Mouse (Mus musculus) megakaryocyte, adult 5-6 weeks (primary cell): ENCODE results near the gene Cdk11b. TPM values are rescaled to one million over a fixed set of nuclear protein-coding genes. Genes with fewer than 3 reads are reported as not detected.

Source experiments
- ATAC-seq: 2 replicates; pipeline ENCODE4 v1.8.0; 2016; ENCODE audit warnings: mild to moderate bottlenecking, inconsistent platforms; ENCODE audit not compliant: poor library complexity, severe bottlenecking
- total RNA-seq, 2 experiments: library from RNA; stranded (forward) in 1 of 2; stranded (reverse) in 1 of 2; fragments of 153-499, 151-499 nt in 1 of 2; fragments of 221-1000, 200-1000 nt in 1 of 2; gene quantifications; 2 replicates each; pipeline versions ENCODE4 v1.2.3 to v1.2.4; 2015 to 2017

Cdk11b gene
- 43.2 and 57.8 TPM in 2 replicates for total RNA-seq (2015)
- 48.1 and 81.5 TPM in 2 replicates for total RNA-seq (2017)

DNA sequence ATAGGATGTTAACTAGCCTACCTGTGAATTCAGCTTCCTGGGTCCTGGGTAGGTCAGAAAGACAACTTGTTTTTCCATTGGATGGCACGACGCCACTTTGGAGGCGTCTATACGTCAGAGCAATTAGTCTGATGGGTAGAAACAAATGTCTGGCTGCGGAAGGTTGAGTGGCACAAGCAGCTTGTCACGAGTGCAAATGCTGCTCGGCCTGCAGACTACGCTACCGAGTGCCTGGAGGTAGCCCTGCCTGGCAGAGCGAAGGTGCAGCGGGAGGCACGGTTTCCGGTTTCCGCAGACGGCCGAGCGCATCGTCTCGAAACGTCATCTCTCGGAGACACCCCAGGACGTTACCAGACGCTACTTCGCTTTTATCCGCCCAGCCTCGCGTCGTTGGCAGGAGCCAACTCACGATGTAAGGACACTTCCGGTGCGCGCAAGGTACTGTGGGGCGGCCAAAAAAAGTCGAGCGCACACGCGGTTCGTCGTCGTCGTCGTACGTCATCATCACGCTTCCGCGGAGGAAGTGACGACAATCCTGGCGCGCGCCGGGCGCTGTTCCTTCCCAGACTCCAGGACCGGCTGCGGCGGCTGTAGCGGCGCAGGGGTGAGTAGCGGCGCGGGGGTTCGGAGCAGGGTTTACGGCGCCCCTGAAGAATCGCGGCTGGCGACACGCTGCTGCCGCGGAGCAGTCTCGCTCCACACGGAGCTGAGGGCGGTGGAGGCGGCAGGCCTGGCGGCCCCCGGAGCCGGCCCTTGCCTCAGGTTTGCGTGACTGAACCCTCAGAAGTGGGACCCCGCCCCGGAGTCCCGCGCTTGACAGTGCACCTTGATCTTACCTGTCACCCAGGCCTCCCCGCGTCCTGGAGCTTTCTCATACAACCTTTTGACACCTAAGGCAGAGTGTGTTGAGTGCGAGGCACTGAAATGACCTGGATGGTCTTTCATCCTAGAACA lies at the start of gene Cdk11b:
Gene Cdk11b, plus strand, starts transcription at position 517 of the 954 bp plus-strand sequence.
- ATAC-seq: peak; percentile 97

GRCm38 (mm10) chr4:155574931-155575330 lies 49.7 kb upstream of the Cdk11b start:
- ATAC-seq: peak; percentile 57

DNA sequence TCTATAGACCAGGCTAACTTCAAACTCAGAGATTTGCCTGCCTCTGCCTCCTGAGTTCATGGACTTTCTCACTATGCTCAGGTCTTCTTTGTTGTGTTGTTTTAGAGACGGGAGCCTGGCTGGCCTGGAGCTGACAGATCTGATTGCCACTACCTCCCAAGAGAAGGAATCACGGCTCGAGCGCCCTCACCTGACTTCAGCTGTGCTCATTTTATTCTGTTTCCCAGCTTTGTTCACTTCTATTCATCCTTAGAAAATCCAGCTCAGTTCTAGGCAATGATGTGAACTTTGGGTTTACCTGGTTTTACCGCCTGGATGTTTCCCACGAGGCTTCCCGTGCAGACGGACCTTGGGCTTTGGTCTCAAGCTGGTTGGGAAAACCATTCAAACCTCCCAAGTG lies 49.1 kb upstream of the Cdk11b start:
- no peak for ATAC-seq

DNA sequence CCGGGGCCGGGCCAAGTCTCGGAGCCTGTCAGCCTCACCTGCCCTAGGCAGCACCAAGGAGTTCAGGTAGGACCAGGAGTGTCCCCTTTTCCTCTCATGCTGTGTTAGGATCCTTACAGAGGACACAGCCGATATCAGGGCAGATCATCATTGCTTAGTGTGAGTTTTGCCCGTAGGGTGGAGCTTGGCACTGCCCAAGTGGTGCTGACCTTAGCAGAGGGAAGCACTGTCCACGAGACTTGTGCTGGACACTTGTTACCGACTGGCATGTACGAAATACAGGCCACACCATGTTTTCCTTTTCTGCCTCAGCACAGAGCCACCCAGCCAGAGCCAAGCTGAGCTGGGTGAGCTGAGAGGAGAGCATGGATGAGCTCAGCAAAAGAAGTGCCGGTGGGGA lies 47.5 kb upstream of the Cdk11b start:
- no peak for ATAC-seq

DNA sequence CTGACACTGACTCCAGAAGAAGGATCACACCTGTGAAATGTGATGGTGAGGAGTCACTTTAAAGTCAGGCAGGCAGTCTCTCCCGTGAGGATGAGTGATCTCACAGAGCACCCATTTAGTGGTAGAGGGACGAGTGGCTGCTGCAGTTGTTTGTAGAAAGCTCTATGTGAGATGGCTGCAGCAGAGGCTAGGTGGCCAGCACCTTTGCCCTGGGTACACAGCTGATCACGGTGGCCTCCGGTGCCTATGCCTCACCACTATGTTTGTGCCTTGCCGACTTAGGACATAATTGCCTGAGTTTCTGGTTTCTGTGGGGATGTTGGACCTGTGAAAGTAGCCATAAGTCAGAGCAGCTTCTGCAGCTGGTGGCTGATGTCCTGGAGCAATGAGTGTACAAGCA lies 46.9 kb upstream of the Cdk11b start:
- no peak for ATAC-seq

DNA sequence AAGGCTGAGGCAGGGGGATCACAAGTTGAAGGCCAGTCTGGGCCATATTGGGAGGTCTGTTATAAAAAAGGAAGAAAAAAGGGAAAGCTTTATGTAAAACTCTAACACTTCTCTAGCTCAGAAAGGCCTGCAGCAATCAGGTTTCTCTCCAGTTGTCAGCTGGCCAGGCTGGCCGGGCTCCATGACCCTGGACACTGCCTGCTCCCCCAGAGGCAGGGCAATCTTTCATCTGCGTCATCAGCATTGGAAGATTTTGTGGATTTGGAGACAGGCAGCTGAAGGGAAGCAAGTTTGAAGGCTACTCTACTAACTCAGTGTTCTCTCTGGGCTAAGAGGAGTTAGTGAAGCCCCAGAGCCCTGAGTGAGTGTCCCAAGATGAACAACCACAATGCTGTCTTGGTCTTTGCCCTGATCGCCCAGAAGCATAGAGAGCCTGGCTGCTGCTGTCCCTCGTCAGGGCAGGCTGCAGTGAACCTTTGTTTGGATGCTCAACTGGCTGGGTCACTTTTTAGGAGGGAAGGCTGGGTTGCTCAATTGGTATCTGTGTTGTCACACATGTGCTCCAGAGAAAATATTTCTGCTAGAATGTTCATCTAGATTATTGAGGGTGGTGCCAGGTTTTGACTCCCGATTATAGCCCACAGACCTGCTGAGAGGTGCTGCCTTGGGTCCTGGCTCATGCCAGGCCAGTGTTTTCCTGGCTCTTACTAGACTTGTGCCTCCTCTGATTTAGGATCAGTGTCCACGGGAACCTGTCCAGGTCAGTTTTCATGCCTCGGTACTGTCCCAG lies 46.1 kb upstream of the Cdk11b start:
- ATAC-seq: no peak

DNA sequence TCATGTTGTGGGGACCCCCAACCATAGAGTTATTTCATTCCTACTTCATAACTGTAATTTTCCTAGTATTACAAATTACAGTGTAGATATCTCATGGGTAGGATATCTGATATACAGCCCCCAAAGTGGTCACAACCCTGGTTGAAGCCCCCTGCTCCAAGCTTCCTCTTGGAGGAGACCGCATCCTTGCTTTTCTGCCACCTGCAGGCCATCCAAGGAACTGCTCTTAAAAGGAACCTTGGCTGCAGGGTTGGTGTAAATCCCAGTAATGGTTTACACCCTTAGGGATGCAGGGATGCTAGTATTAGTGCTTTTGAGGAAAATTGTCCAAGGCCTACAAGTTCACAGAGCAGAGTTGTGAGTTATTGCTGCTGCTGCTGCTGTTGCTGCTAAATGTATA lies 44.2 kb upstream of the Cdk11b start:
- peak; percentile 60 for ATAC-seq

DNA sequence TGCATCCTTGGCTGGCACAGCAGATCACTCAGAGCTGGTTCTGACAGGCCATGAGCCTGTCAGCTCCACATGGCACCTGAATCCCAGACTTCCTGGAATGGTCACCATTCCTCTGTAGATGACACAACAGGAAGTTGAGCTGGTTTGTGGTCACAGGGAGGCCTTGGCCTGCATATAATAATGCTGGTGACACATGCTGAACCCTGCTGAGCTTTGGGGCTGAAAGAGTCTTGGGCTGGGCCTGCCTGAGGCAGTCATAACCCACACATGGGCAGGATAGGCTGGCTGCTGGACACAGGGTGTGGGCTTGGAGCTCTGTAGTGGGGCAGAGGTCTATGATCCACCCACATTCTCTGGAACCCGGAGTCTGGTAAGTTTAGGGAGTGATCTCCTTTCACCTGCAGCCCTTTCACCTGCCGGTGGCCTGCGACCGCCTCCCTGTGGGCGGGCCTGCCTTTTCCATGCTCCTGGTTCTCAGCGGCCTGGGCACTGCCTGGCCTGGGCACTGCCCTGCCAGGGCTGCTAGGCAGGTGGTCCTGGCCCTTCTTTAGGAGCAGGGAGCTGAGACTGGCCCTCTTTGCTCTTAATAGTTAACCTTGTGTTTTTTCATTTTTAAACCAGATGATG lies 42.3 kb upstream of the Cdk11b start:
- peak; percentile 81 for ATAC-seq

- ATAC-seq: no peak
These were observed 35.3 kb upstream of the Cdk11b start for GRCm38 (mm10) chr4:155589356-155589755.

DNA sequence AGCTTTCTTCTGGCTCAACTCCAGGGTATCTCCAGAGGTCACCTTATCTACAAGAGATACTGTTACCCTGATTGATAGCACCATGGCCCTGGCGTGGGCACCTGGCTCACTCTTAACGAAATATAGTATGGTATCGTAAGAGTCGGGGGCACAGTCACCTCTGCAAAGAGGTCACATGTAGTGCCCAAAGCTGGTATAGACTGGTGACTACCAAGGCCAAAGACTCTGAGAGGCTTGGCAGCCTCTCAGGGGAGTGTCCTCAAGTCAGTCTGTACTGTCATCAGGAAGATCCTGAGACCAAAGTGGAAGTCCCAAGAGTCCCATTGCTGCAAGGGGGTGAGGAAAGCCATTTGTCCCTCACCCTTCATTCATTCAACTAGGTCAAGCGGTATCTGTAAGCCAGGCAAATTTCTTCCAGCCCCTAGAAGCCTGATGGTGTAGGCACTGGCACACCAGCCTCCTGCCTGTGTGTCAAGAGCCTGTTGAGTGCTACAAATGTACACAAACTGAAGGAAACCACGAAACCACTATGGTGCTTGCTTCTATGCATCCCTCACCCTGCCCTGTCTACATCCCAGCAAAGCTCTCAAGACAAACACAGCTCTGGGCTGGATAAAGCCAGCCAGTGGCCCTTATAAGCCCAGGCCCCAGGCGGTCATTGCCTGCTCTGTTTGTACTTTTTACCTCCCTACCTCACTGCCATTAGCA lies 33.5 kb upstream of the Cdk11b start:
- no peak for ATAC-seq

- ATAC-seq: no peak
These were observed 30.9 kb upstream of the Cdk11b start for GRCm38 (mm10) chr4:155593780-155594179.

DNA sequence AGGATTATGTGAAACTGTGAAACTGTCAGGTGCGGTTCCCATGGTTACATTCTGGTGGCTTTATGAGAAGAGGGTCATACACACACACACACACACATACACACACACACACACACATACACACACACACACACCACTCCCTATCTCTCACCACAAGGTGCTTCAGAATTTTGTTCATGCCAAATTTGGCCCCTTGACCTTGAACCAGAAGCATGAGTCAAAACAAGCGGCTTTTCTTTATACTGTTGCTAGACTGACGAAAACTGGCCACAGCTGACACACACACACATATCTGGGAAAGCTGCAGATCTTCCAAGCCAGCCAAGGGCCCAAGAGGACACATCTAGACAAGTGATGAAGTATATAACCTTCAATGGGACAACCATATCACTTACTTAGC lies 28.9 kb upstream of the Cdk11b start:
- no peak for ATAC-seq

DNA sequence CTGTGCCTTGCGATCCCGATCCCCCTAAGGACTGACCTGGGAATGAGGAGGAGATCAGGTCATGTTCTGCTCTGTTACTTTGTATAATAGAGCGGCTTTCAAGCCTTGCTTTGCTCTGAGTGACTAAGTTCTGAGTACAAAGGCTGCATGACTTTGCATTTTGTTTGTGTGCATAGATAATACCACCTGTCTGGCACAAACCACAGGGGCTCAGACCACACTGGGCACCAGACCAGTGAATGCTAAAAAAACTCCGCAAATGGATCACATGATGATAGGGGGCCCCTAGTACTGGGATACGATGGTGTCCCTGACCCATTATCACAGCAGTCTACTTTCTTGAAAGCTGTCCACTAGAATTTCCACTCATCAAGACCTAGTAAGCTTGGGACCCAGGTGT lies 28.0 kb upstream of the Cdk11b start:
- ATAC-seq: no peak

DNA sequence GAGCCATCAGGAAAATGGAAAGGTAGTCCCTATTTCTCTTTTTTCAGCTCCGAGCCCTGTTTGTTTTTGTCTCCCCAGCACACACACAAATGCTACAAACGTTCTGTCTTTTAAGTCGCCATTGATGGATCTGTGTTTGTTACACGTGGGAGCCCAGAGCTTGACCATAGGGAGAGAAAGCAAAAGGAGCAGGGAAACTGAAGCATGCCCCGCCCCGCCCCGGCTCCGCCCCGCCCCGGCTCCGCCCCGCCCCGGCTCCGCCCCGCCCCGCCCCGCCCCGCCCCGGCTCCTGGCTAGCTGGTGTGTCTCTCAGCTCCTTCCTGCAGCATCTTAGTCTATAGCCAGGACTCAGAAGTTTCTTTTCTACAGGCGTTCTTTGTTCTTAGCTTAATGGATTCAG lies 26.1 kb upstream of the Cdk11b start:
- ATAC-seq: no peak

DNA sequence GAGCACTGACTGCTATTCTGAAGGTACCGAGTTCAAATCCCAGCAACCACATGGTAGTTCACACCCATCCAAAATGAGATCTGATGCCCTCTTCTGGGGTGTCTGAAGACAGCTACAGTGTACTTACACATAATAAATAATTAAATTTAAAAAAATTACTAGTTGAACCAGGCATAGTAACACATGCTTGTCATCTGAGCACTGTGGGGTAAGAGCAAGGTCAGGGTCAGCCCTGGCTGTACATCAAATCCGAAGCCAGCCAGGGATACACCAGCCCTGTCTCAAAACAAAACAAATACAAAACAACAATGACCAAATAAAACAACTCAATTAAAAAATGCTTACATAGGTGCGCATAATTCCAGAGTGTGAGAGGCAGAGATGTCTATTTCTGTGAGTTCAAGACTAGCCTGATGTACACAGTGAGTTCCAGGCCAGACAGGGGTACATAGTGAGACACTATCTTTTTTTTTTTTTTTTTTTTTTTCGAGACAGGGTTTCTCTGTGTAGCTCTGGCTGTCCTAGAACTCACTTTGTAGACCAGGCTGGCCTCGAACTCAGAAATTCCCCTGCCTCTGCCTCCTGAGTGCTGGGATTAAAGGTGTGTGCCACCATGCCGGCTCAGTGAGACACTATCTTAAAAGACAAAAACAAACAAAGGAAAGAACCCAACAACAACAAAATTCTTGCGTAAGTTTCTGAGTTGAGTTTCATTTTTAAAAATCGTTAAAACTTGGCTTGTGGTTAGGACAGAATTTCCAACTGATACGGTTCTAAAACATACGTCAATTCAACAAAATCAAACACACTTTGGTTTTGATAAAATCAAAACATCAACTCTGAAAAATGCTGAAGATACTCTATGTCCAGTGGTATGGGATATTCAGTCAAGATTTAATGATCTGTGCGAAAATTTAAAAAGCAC lies 24.5 kb upstream of the Cdk11b start:
- no peak for ATAC-seq

DNA sequence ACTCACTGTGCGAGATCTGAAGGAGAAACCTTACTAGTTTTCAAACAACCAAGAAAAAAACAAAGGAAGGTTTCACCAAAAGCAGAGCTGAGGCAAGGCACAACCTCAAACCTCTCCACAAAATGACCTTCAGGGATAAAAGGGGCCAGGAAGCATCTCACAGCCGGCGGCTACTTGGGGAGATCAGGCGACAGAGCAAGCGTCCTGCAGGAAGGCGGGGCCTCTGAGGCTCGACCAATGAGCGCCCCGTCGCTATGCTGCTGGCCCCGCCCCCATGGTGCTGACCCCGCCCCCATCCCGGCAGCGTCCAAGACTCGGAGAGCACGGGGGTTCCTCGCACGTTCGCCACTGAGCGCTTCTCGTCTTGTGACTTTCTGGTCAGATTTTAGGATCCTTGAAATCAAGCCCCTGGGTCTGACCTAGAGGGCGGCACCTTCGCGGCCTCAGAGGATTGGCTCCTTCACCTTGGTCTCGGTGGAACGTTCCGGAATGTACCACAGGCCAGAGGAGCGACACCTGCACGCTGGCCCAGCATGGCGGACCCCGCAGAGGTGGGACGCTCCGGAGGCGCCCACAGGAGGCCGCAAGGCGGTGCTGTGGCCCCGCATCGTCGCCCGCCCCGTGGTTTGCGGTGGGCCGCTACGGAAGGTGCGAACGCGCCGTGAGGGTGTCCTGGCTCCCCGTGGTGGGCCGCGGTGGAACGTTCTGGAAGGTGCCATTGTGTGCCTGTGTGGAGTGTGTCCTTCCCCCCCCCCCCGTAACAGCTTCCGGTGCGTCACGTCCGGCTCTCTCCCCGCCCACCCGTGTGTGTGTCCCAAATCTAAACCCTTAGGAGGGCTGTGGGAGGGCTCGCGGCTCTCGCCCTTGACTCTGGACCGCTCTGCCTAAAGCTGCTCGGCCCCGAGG lies 23.3 kb upstream of the Cdk11b start, which contains the start of gene Slc35e2:
Gene Slc35e2, plus strand, starts transcription at position 326 of the 906 bp plus-strand sequence.
- ATAC-seq: peak; percentile 92

- no peak for ATAC-seq
These were observed 22.6 kb upstream of the Cdk11b start for GRCm38 (mm10) chr4:155601997-155602456.

- ATAC-seq: no peak
These were observed 21.9 kb upstream of the Cdk11b start for GRCm38 (mm10) chr4:155602753-155603152.
